Mouse (Mus musculus) intestine, embryonic 15.5 days (tissue): ENCODE results near the gene Olfr313. TPM values are rescaled to one million over a fixed set of nuclear protein-coding genes. Genes with fewer than 3 reads are reported as not detected.
A peak's percentile ranks its signal among the peaks of the same experiment; 100 is the strongest.
"Not testable (repeated sequence)": the region's sequence is repeated elsewhere in the genome, so short reads cannot be mapped to it uniquely, and the experiment has no call there.

Experiments
- ATAC-seq: fragments of 200-750 bp; cut with Nextera tagmentation; 2 replicates; pipeline ENCODE4 v1.8.0; 2017; ENCODE audit warnings: moderate TSS enrichment, moderate library complexity
- H3K27ac ChIP-seq: fragments of 300-500 bp; sonication (generic); 2 replicates; pipeline ENCODE4 v1.5.1; 2015; ENCODE audit warnings: mild to moderate bottlenecking, inconsistent platforms
- H3K27me3 ChIP-seq: fragments of 300-500 bp; sonication (generic); replicated peaks from 2 replicates; pipeline ENCODE4 v1.6.1; 2015; ENCODE audit warnings: inconsistent platforms
- H3K36me3 ChIP-seq: fragments of 300-500 bp; sonication (generic); 2 replicates; pipeline ENCODE4 v1.6.1; 2015; ENCODE audit warnings: inconsistent platforms
- H3K4me1 ChIP-seq: fragments of 300-500 bp; sonication (generic); replicated peaks from 2 replicates; pipeline ENCODE4 v1.6.1; 2015; ENCODE audit warnings: inconsistent platforms
- H3K4me2 ChIP-seq: fragments of 300-500 bp; sonication (generic); replicated peaks from 2 replicates; pipeline ENCODE4 v1.6.1; 2015; ENCODE audit warnings: mild to moderate bottlenecking, inconsistent platforms
- H3K4me3 ChIP-seq: fragments of 300-500 bp; sonication (generic); replicated peaks from 2 replicates; pipeline ENCODE4 v1.5.1; 2015; ENCODE audit warnings: inconsistent platforms
- H3K9ac ChIP-seq: fragments of 300-500 bp; sonication (generic); 2 replicates; pipeline ENCODE4 v1.6.1; 2015; ENCODE audit warnings: inconsistent platforms
- H3K9me3 ChIP-seq: fragments of 300-500 bp; sonication (generic); 2 replicates; pipeline ENCODE4 v1.6.1; 2016; ENCODE audit warnings: inconsistent platforms
- WGBS: fragments of 180-500 bp; shearing (Covaris S2); methylation state at CpG from one replicate; pipeline ENCODE4 v1.1.7; 2015; 5-methylcytosine and 5-hydroxymethylcytosine counted together
- polyA plus RNA-seq: library from polyadenylated mRNA; unstranded; fragments of >200 nt; fragmentation: Nextera tagmentation; extraction: Ambion mirVana; gene quantifications from 2 replicates; pipeline ENCODE4 v1.2.1, GENCODE M21; 2015

The Olfr313 gene
- polyA plus RNA-seq: not detected in 2 replicates

GRCm38 (mm10) chr11:58814700-58815099 lies at the start of gene Olfr313:
TSS of gene Olfr313 (plus strand) at chr11:58815000.
- H3K36me3 ChIP-seq, H3K4me1 ChIP-seq, H3K4me3 ChIP-seq, H3K27me3 ChIP-seq, H3K4me2 ChIP-seq, H3K9me3 ChIP-seq, H3K9ac ChIP-seq, H3K27ac ChIP-seq, ATAC-seq: not testable (repeated sequence)
- 48% methylated on average over 1 of the region's 1 CpGs for WGBS

GRCm38 (mm10) chr11:58772888-58773287 lies 41.9 kb upstream of the Olfr313 start, which contains the start of gene Olfr315:
TSS of gene Olfr315 (plus strand) at chr11:58773188.
- Histone ChIP-seq H3K9ac (no peak within 1 kb of the TSS), H3K9me3 (no peaks in the 10 kb centered on the region), H3K27ac (no peak within 1 kb of the TSS), H3K27me3 (no peaks in the 10 kb centered on the region), H3K4me1 (no peaks in the 10 kb centered on the region), H3K4me2 (no peak within 1 kb of the TSS), H3K36me3 (no peaks in the 10 kb centered on the region), H3K4me3 (no peak within 1 kb of the TSS)
- ATAC-seq: no peak

GRCm38 (mm10) chr11:58782480-58783089 lies 32.2 kb upstream of the Olfr313 start, which contains the start of gene Olfr314:
TSS of gene Olfr314 (plus strand) at chr11:58782952.
- Histone ChIP-seq H3K4me1 (no peaks in the 10 kb centered on the region), H3K4me2 (no peak within 1 kb of the TSS), H3K27ac (no peak within 1 kb of the TSS), H3K9me3 (no peaks in the 10 kb centered on the region), H3K27me3 (no peaks in the 10 kb centered on the region), H3K4me3 (no peak within 1 kb of the TSS), H3K36me3 (no peaks in the 10 kb centered on the region), H3K9ac (no peak within 1 kb of the TSS)
- 68% methylated on average over 6 of the region's 6 CpGs for WGBS
- ATAC-seq: no peak

- Histone ChIP-seq H3K27ac (no peak overlapping the region), H3K4me3 (no peak overlapping the region), H3K4me1 (no peaks in the 10 kb centered on the region), H3K9me3 (no peaks in the 10 kb centered on the region), H3K27me3 (no peaks in the 10 kb centered on the region), H3K4me2 (no peak overlapping the region), H3K9ac (no peak overlapping the region), H3K36me3 (no peaks in the 10 kb centered on the region)
- ATAC-seq: no peak
- WGBS: 81% methylated on average over 2 of the region's 2 CpGs
Measured at GRCm38 (mm10) chr11:58784182-58784581, 30.6 kb upstream of the Olfr313 start.

DNA sequence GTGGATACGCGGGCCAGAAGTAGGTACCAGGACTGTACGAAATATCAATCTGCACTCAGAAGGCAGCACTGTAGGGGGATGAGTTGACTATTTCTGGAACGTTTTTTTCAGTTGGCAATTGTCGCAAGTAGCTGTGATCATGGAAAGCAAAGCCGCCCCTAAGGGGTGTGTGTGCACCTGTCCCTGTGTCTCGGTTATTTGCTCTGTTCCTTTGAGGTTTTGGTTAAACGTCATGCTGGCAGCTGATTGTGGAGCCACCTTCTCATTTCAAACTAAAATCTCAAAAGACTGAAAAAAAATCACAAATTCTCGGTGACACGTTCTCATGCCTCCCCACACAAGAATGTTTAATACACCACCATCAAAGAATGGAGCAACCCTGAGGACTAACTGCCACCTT lies 27.1 kb upstream of the Olfr313 start:
- Histone ChIP-seq H3K4me3 (no peak overlapping the region), H3K4me2 (no peak overlapping the region), H3K27ac (no peak overlapping the region), H3K9ac (no peak overlapping the region), H3K4me1 (no peaks in the 10 kb centered on the region), H3K27me3 (no peaks in the 10 kb centered on the region), H3K9me3 (no peaks in the 10 kb centered on the region), H3K36me3 (no peaks in the 10 kb centered on the region)
- no peak for ATAC-seq
- WGBS: 91% methylated on average over 10 of the region's 10 CpGs

DNA sequence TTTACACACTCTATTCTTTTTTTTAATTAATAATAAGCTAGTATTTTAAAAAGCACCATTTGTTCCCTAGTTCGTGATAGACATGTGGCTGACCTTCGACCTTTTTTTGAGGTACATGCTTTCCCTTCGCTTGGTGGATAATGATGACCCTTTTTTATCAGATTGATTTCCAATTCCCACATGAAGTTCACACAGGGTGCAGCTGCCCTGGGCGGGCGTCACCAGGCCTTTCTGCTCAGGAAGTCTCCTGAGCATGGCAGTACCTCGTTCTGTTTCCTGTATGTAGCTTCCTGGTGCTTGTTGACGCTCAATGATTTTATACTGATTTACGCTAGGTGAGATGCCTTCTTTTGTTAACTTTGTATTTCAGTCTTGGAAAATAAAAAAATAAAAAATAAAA lies 26.5 kb upstream of the Olfr313 start:
- H3K4me2 ChIP-seq: no peak overlapping the region
- no peak for ATAC-seq
- H3K4me1 ChIP-seq: no peaks in the 10 kb centered on the region
- H3K9ac ChIP-seq: no peak overlapping the region
- no peaks in the 10 kb centered on the region for H3K9me3 ChIP-seq
- no peak overlapping the region for H3K27ac ChIP-seq
- H3K4me3 ChIP-seq: no peak overlapping the region
- H3K36me3 ChIP-seq: no peaks in the 10 kb centered on the region
- 83% methylated on average over 8 of the region's 8 CpGs for WGBS
- no peaks in the 10 kb centered on the region for H3K27me3 ChIP-seq

DNA sequence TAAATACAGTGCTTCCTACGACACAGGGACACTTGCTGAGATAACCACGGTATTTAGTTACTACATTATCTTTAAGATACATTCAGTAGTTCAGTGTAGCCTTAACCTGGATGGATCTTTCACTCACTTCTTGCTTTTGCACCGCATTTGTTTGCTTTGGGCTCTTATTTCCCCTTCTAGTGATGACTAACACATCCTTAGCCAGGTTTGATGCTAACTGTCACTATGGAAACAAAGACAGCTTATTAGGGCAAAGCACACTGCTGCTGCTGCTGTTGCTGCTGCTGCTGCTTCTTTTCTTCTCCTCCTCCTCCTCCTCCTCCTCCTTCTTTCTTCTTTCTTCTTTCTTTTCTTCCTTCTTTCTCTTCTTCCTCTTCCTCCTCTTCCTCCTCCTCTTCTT lies 25.3 kb upstream of the Olfr313 start:
- no peak overlapping the region for H3K27ac ChIP-seq
- H3K4me1 ChIP-seq: no peaks in the 10 kb centered on the region
- no peak for ATAC-seq
- no peak overlapping the region for H3K9ac ChIP-seq
- no peaks in the 10 kb centered on the region for H3K9me3 ChIP-seq
- no peak overlapping the region for H3K4me2 ChIP-seq
- no peak overlapping the region for H3K4me3 ChIP-seq
- H3K36me3 ChIP-seq: no peaks in the 10 kb centered on the region
- WGBS: 30% methylated on average over 3 of the region's 3 CpGs
- H3K27me3 ChIP-seq: no peaks in the 10 kb centered on the region

DNA sequence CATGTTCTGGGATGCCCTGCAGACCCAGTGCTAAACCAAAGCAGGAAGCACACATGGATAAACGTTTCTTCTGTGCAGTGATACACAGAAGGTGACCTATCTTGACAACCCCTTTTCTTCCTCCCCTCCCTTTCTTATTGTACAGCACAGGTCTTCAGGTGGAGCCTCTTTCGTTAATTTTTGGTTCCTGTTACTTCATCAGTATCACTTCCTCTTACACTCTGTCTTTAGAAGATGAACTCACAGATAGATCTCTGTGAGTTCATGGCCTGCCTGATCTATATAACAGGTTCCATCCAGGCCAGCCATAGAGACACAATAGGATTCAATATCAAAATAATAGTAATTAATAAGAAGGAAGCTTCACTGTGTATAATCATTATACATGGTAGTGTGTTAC lies 24.7 kb upstream of the Olfr313 start:
- no peak for ATAC-seq
- no peak overlapping the region for H3K4me2 ChIP-seq
- H3K27ac ChIP-seq: no peak overlapping the region

DNA sequence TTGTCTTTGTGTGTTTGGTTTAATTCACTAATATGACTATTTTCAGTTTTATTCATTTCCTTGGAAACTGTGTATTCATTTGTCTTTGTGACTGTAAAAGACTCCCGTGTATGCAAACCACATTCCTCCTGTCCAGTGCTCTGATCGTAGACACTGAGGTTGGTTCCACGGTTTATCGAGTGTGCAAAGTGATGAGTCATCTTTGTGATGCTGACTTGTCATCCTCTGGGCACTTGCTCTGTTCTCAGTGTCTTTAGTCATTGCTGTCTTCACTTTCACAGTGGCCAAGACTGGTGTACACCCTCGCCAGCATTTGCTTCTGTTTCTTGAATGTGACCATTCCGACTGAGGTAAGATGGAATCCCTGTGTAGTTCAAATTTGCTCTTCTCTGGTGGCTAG lies 24.2 kb upstream of the Olfr313 start:
- Histone ChIP-seq H3K4me2 (no peak overlapping the region), H3K27ac (no peak overlapping the region), H3K36me3 (no peaks in the 10 kb centered on the region), H3K4me3 (no peak overlapping the region), H3K9me3 (no peaks in the 10 kb centered on the region), H3K9ac (no peak overlapping the region), H3K27me3 (no peaks in the 10 kb centered on the region), H3K4me1 (no peaks in the 10 kb centered on the region)
- WGBS: 79% methylated on average over 6 of the region's 6 CpGs
- ATAC-seq: no peak

More for the DNA sequence above, 24.7 kb upstream of the Olfr313 start:
- H3K27me3 ChIP-seq: no peaks in the 10 kb centered on the region
- 38% methylated on average over 2 of the region's 2 CpGs for WGBS
- H3K4me1 ChIP-seq: no peaks in the 10 kb centered on the region
- H3K36me3 ChIP-seq: no peaks in the 10 kb centered on the region
- H3K4me3 ChIP-seq: no peak overlapping the region
- no peak overlapping the region for H3K9ac ChIP-seq
- no peaks in the 10 kb centered on the region for H3K9me3 ChIP-seq

- Histone ChIP-seq H3K36me3 (no peaks in the 10 kb centered on the region), H3K4me1 (no peaks in the 10 kb centered on the region), H3K9ac (no peak overlapping the region), H3K27ac (no peak overlapping the region), H3K9me3 (no peaks in the 10 kb centered on the region), H3K27me3 (no peaks in the 10 kb centered on the region), H3K4me2 (no peak overlapping the region), H3K4me3 (no peak overlapping the region)
- no peak for ATAC-seq
- 78% methylated on average over 2 of the region's 2 CpGs for WGBS
Measured at GRCm38 (mm10) chr11:58795856-58796255, 18.9 kb upstream of the Olfr313 start.

DNA sequence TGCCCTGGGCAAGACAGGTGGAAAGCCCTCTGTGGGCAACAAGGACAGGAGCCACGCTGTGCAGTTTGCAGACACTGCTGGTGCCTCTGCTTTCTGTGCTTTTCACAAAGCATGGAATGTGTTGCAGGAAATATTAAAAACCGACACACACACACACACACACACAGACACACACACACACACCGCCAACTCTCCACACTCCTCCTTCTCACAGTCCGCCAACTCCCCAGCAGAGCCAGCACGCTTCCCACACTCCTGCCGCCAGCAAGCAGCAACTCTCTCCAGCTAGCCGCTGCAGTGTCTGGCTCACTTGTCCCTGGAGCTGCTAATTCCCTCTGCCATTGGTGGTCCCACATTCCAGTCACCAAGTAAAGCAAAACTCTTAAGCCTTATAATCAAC lies 17.9 kb upstream of the Olfr313 start:
- Histone ChIP-seq H3K4me1 (peaks cover 4% of the 10 kb centered on the region), H3K27ac (no peak overlapping the region), H3K4me2 (no peak overlapping the region), H3K36me3 (no peaks in the 10 kb centered on the region), H3K9ac (no peak overlapping the region), H3K9me3 (no peaks in the 10 kb centered on the region), H3K27me3 (no peaks in the 10 kb centered on the region), H3K4me3 (no peak overlapping the region)
- 78% methylated on average over 7 of the region's 7 CpGs for WGBS
- ATAC-seq: no peak

GRCm38 (mm10) chr11:58799747-58800146 lies 15.1 kb upstream of the Olfr313 start:
- no peak overlapping the region for H3K4me2 ChIP-seq
- no peaks in the 10 kb centered on the region for H3K27me3 ChIP-seq
- no peak overlapping the region for H3K9ac ChIP-seq
- no peaks in the 10 kb centered on the region for H3K9me3 ChIP-seq
- no peak overlapping the region for H3K4me3 ChIP-seq
- no peak overlapping the region for H3K27ac ChIP-seq
- no peak for ATAC-seq
- 68% methylated on average over 5 of the region's 5 CpGs for WGBS
- no peaks in the 10 kb centered on the region for H3K36me3 ChIP-seq
- peaks cover 12% of the 10 kb centered on the region for H3K4me1 ChIP-seq

DNA sequence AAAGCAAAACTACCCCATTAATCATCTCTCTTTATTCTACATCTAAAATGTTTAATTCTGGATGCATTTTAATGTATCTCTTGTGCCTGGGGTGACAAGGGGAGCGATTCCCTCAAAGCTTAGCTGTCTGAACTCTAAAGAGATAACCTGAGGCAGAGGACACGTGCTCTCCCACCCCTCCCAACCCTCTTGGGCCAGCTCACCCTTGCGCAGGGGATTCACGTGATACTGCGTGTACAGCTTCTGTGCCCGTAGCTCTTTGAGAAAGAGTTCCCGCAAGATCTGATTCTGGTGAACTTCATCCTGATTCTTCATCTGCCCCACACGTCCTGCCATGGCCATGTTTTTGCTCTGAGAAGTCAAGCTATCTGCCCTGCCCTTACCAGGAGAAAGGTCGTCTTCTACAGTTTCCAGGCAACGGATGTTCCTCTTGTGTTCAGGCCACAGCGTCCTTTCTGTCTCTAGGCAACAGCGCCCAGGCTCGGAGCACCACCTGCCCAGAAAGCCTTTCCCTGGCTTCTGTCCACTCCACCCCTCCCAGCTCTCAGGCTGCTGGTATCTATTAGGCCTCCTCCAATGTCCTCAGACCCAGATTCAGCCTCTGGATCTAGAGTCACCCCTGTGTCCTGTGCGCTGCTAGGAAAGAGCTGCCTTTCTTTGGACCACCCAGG lies 13.1 kb upstream of the Olfr313 start, which contains the start of gene Fam183b:
Fam183b (minus strand) TSS at position 403 of the 671 bp plus-strand sequence.
- Histone ChIP-seq H3K4me3 (peak within 1 kb of the TSS; percentile 10), H3K27ac (peak within 1 kb of the TSS; percentile 60; the same call in 1 of the 2 replicates), H3K9ac (no peak within 1 kb of the TSS; the same call in 1 of the 2 replicates), H3K27me3 (no peaks in the 10 kb centered on the region), H3K4me2 (peak within 1 kb of the TSS; percentile 54), H3K36me3 (no peaks in the 10 kb centered on the region), H3K4me1 (peaks cover 12% of the 10 kb centered on the region), H3K9me3 (no peaks in the 10 kb centered on the region)
- WGBS: 11% methylated on average over 14 of the region's 14 CpGs
- peak; percentile 84 for ATAC-seq
